Mouse (Mus musculus) heart, adult 18-20 months (tissue): ENCODE measurements around the gene Gm44790. TPM values are rescaled to one million over a fixed set of nuclear protein-coding genes. Genes with fewer than 3 reads are reported as not detected.
"Not testable (repeated sequence)": the region's sequence is repeated elsewhere in the genome, so short reads cannot be mapped to it uniquely, and the experiment has no call there.

Source experiments
- DNase-seq, 2 experiments: peaks; one replicate each; pipeline ENCODE4 v3.0.0; 2021 to 2022; ENCODE audit warnings: mixed read lengths in 1 of 2
- long read RNA-seq, 2 experiments: library from polyadenylated mRNA; stranded (forward); transcript quantifications; one replicate each; pipeline ENCODE4 v2.0.0; 2021
- total RNA-seq, 2 experiments: library from RNA; stranded (reverse); gene quantifications; 2 replicates each; pipeline ENCODE4 v1.2.3; 2021

Gene Gm44790
- total RNA-seq: not detected
- long read RNA-seq, experiment 1, partial matches to known transcripts: 0 of 1 reads
- long read RNA-seq, experiment 1, other reads (novel, unspliced or antisense): 1 of 1 reads
- long read RNA-seq, experiment 2: 0 reads

GRCm38 (mm10) chr6:86426358-86426757 lies at the start of gene Gm44790:
Gm44790 (plus strand) TSS chr6:86426658.
- no peak for DNase-seq

DNA sequence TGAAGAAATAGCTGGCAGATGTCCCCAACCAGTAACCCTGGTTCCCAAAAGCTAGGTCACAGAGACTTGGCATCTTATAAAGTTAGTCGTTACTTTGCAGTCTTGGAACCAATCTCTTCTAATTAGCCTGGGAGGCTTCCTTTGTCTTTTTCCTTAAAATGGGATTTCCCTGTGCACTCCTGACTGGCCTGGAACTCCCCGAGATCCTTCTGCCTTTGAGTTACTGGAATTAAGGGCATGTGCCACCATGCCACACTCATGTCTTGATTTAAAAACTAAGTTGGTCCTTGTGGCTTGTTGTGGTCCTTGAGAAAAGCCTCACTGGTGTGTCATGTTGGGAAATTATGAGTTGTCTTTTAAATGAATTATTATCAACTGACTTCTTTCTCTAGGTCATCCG lies 48.1 kb upstream of the Gm44790 start:
- no peak for DNase-seq

DNA sequence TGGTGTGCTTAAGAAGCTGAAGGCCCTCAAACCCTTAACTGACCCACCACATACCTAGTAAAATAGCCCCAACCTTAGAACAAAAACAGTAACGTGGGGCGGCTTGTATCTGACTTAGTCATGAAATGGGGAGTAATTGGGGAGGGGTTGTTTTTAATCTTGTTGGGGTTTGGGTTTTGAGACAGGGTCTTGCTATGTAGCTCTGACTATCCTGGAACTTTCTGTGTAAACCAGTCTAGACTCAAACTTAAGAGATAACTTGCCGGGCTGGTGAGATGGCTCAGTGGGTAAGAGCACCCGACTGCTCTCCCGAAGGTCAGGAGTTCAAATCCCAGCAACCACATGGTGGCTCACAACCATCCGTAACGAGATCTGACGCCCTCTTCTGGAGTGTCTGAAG lies 46.3 kb upstream of the Gm44790 start:
- DNase-seq: not testable (repeated sequence)

GRCm38 (mm10) chr6:86382551-86382950 lies 43.9 kb upstream of the Gm44790 start:
- no peak for DNase-seq

DNA sequence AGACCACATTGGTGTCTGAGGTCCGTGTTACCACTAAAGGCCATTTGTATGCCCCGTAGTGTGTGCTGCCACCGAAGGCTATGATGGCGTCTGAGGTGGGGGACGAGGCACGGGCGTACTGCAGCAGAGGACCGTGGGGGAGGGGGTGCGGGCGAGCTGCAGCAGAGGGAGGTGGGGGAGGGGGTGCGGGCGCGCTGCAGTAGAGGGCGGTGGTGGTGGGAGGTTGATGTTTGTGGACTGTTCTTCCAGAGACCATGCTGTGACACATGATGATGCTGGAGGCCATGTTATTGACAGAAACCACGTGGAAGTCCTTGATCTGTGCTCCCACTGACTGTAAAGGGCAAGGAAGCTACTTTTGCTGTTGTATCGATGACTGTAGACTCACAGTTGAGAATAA lies 43.1 kb upstream of the Gm44790 start:
- no peak for DNase-seq

- no peak for DNase-seq
Measured at GRCm38 (mm10) chr6:86384692-86385091, 41.8 kb upstream of the Gm44790 start.

DNA sequence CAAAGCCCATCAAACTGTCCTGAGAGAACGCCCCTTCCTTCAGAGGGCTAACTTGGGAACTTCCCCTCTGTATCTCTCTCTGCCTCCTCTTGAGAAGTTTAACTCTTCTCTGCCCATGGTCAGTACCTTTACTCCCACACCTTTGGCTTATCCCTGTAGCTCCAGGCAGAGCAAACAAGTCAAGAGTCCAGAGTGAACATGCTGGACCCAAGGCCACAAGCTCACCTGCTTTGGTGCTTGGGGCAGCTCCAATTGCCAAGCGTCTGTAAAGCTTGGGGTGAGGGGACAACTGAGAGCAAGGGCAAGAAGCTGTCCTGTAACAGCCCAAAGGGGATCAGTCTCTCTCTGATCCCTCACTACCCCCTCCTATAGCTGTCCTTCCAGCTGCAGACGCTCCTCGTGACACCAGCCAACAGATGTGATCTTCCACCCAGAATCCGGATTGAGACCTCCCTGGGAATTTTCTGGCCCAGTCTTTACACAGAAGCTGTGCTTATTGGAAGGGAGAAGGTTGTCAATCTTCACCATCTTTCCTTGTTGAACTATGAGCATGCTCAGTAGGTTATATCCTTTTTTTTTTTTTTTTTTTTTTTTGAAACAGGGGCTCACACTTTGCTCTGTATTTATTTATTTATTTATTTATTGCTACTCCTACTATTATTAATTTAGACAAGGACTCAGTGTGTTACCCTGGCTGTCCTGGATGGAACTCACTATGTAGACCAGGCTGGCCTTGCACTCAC lies 40.9 kb upstream of the Gm44790 start:
- no peak for DNase-seq

DNA sequence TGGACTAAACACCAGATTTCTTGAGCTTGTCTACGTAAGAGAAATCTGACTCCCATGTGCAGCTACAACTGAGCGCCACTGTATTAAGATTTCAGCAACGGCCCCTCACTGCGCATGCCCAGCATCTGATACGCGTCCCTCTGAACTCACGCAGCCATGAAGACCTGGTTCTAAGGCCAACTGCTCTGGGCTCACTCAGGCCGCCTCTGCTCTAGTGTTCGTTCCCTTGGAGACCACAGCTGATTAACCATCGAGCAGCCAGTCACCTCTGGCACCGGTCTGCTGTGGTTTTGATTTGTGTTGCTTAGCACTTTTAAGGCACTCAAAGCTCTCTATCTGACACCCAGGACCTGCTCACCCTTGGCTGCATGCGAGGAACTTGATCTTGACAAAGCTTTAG lies 39.1 kb upstream of the Gm44790 start:
- DNase-seq: no peak

DNA sequence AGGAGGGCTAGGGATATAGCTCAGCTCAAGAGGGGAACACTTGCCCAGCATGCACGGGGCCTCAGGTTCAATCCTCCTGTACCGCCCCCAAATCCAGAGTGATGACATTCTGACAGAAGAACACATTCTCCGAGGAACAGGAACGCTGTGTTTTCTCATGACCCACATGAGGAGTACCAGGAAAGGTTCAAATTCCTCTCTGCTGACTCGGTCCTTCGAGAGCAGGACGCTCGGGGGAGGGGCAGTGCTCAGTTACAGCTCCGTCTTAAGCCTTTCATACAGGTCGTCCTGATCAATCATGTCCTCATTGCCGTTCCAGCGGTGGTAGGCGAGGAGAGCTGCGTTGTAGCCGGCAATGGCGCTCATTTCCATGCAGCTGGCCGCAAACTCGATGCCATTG lies 38.0 kb upstream of the Gm44790 start:
- DNase-seq: no peak

DNA sequence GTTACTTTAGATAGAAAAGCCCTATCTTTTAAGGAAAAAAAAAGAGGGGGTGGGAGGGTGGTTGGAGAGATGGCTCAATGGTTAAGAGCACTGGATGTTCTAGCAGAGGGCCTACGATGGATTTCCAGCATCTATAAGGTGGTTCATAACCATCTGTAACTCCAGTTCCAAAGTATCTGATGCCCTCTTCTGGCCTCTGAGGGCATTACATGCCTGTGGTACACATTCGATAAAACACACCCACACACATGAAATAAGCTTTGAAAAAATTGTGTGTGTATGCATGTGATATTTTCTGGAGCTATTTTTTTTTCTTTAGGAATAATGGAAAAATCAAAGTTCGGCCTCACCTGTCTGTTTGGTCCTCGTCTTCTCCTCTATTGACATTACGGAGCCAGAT lies 35.1 kb upstream of the Gm44790 start:
- DNase-seq: no peak

GRCm38 (mm10) chr6:86393187-86393586 lies 33.3 kb upstream of the Gm44790 start:
- DNase-seq: no peak

DNA sequence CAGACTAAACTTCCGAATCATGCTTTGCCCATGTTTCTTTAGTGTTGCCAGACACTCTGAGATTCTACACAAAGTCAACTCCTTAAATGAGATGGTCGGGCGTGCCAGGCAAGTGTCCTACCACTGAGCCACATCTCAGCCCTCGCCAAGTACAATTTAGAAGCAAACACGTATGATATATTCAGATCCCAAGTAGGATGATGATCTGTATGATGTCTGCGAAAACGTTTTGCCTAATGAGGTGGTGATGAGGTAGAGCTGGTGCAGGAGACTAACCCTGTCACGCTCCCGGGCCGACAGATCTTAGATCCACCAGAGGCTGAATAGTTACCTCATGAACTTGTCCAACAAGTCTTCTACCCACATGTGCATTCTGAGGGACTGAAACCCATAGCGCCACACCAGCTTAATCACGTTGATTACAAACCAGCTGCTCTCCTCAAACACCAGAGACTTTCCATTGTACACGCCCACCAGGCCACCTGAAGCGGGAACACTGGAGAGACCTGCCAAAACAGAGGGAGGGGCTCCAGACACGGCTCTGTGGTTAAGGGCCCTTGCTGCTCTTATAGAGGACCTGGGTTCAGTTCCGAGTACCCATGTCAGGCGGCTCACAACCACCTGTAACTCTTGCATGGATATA lies 32.3 kb upstream of the Gm44790 start:
- no peak for DNase-seq

DNA sequence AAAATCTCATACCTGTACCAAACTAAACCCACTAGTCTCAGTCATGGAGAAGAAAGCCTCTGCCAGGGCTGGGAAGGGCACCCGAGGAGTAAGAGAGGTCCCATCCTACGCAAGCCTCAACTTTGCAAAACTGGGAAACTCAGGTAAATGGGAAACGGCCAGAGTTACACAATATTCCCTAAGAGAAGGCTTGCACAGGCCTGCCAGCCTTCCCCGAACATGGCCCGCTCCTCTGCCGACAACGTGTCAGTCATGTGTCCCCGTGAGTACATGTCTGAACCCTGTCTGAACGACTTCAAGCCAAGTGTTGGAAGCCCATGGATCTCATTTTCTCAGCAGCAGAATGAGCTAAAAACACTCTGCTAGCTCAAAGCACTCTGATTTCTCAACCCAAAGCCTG lies 31.4 kb upstream of the Gm44790 start:
- no peak for DNase-seq

- no peak for DNase-seq
Measured at GRCm38 (mm10) chr6:86395969-86396368, 30.5 kb upstream of the Gm44790 start.

DNA sequence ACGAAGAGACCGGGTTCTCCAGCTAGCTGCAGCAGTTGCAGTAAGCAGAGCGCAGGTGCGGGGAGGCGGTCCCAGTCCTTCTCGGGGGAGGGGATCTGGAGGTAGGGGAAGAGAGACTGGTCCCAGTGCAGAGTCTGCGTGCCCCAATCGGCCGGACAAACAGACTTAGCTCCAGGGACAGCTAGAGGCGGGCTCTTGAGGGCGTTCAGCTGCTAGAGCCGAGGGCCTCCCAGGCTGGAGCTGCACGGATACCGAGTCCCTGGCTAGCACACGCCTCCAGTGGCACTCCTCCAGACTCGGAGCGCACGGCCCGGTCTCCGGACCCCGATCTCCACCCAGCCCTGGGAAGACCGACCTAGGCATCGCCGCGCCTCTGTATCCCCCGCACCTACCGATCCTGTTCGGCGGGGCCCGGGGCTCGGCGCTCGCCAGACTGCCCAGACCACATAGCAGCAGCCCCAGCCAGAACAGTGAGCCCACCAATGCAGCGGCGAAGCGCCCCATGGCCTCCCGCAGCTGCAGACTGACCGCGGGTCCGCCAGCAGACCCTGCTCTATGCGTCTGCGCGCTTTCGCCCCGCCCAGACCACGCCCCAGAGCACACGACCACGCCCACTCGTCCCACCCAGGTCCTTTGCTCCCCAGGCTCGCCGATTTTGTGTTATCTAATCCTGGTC lies 29.7 kb upstream of the Gm44790 start, which contains the start of gene Pcyox1:
TSS of gene Pcyox1 (minus strand) at position 574 of the 676 bp plus-strand sequence.
- peak; percentile 91 to 94 for DNase-seq

GRCm38 (mm10) chr6:86397257-86397980 lies 29.0 kb upstream of the Gm44790 start:
- no peak for DNase-seq

DNA sequence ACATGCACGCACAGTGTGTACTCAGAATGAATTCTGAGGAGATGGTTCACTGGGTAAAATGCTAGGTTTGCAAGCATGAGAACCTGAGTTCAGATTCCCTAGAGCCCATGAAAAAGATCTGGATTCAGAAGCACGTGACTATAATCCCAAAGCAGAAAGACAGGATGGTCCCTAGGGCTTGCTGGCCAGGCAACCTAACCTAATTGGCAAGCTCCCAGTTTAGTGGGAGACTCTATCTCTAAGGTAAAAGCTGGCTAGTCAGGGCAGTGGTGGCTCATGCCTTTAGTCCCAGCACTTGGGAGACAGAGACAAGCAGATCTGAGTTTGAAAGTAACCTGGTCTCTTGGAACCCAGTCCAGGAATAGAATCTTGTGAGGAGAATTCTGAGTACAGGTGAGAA lies 27.5 kb upstream of the Gm44790 start:
- DNase-seq: no peak

GRCm38 (mm10) chr6:86399995-86400394 lies 26.5 kb upstream of the Gm44790 start:
- DNase-seq: no peak

DNA sequence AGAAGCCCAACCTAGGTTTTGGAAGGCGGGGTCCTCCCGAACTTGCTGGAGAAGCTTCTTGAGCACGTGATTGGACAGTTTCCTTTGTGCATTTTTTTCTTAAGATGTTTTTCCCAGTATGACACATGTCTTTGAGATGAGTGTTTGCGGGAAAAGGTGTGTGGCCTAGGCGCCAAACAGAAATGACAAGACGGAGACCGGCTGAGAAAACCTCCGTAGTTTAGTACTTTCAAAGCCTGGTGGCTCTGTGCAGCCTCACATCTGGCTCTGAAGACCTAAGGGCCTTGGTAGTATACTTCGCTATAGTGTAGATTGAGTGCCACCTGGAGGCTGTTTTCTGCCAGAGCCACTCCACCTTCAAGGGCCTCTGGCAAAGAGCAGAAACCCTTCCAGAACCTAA lies 25.5 kb upstream of the Gm44790 start:
- peak; percentile 80 to 87 for DNase-seq

DNA sequence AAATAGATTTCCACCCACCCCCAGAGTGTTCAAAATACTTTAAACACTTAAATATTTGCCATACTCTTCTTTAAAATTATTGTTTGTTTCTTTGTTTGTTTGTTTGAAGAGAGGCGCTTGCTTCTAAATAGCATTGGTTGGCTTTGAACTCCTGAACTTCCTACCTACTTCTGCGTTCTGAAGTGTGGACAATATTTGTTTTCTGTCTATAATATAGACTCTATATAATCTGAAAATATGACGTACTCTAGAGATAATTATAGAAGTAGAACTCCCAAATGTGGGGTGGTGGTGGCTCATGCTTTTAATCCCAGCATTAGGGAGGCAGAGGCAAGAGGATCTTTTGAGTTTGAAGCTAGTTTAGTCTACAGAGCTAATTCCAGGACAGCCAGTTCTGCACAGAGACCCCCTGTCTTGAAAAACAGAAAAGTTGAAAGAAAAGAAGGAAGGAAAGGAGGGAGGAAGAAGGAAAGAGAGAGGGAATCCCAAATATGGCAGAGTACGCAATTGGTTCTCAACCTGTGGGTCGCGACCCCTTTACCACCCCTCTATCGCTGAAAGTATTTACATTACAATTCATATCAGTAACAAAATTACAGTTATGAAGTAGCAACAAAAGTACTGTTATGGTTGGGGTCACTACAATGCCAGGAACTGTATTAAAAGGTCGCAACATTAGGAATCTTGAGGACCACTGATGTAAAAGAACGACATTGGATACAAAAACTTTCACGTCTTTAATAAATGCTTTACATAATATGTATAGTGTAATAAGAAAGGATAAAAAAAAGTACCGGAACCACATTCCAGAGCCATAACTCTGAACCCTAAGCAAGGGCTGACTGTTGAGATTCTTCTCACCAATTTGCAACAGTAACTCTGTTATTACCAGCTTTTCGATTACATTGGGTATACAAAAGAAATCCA lies 23.5 kb upstream of the Gm44790 start:
- DNase-seq: no peak

DNA sequence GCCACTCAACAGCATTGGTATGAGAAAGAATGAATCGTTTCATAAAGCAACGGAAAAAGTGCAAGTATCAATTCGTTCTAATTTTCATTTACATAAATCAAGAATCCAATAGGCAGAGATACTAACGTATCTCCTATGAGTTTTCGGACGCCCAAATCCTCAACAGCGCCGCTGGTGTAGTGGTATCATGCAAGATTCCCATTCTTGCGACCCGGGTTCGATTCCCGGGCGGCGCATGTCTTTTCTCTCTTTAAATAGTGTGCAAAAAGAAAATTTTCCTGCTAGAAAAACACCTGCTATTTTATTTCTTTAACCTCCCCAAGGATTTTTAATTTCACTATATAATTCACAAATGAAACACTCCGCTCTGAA lies 22.7 kb upstream of the Gm44790 start:
- peak; percentile 85 to 97 for DNase-seq
